Mouse (Mus musculus) thymus, adult 2 months (tissue): ENCODE data around the gene Pigl. TPM values are rescaled to one million over a fixed set of nuclear protein-coding genes. Genes with fewer than 3 reads are reported as not detected.
"Not testable (repeated sequence)": the region's sequence is repeated elsewhere in the genome, so short reads cannot be mapped to it uniquely, and the experiment has no call there.

ENCODE experiments used
- DNase-seq: peaks from one replicate; pipeline ENCODE4 v3.0.0; 2021
- H3K27ac ChIP-seq: fragments of 200-500 bp; 2 replicates; pipeline ENCODE4 v1.5.1; 2012; ENCODE audit warnings: low read length, control low read depth; ENCODE audit not compliant: control insufficient read depth, insufficient read depth
- H3K27me3 ChIP-seq: fragments of 200-500 bp; 2 replicates; pipeline ENCODE4 v1.6.1; 2012; ENCODE audit warnings: mild to moderate bottlenecking, low read length, moderate library complexity, mixed read lengths; ENCODE audit not compliant: control insufficient read depth, insufficient read depth
- H3K36me3 ChIP-seq: fragments of 200-500 bp; 2 replicates; pipeline ENCODE4 v1.6.1; 2012; ENCODE audit warnings: mild to moderate bottlenecking, low read length, moderate library complexity; ENCODE audit not compliant: control insufficient read depth, insufficient read depth
- H3K4me1 ChIP-seq: fragments of 200-500 bp; replicated peaks from 2 replicates; pipeline ENCODE4 v1.6.1; 2012; ENCODE audit warnings: low read length; ENCODE audit not compliant: control insufficient read depth, insufficient read depth
- H3K4me3 ChIP-seq: fragments of 200-500 bp; 2 replicates; pipeline ENCODE4 v1.5.1; 2012; ENCODE audit warnings: mild to moderate bottlenecking, low read length, control low read depth, moderate library complexity; ENCODE audit not compliant: control insufficient read depth, insufficient read depth
- CTCF ChIP-seq: fragments of 200-500 bp; IDR thresholded peaks from 2 replicates; pipeline ENCODE4 v1.5.1; 2012; ENCODE audit warnings: mild to moderate bottlenecking, control low read depth, low read length, moderate library complexity, borderline replicate concordance; ENCODE audit not compliant: control insufficient read depth, poor library complexity, insufficient read depth; ENCODE audit errors: extremely low read depth
- POLR2A ChIP-seq: fragments of 200-500 bp; IDR thresholded peaks from 2 replicates; pipeline ENCODE4 v1.6.1; 2012; ENCODE audit warnings: mild to moderate bottlenecking, low read length, control low read depth, moderate library complexity; ENCODE audit not compliant: control insufficient read depth, poor library complexity, insufficient read depth; ENCODE audit errors: extremely low read depth
- WGBS: fragments of 180-500 bp; shearing (Covaris S2); methylation state at CpG from one replicate; pipeline ENCODE4 v1.1.7; 2018; 5-methylcytosine and 5-hydroxymethylcytosine counted together
- polyA plus RNA-seq: library from polyadenylated mRNA; depleted of rRNA; stranded (reverse); fragments of >200 nt; gene quantifications from 2 replicates; pipeline ENCODE4 v1.2.3, GENCODE M21; 2012

Gene Pigl
- polyA plus RNA-seq, 1 experiment: 8.4 TPM

DNA sequence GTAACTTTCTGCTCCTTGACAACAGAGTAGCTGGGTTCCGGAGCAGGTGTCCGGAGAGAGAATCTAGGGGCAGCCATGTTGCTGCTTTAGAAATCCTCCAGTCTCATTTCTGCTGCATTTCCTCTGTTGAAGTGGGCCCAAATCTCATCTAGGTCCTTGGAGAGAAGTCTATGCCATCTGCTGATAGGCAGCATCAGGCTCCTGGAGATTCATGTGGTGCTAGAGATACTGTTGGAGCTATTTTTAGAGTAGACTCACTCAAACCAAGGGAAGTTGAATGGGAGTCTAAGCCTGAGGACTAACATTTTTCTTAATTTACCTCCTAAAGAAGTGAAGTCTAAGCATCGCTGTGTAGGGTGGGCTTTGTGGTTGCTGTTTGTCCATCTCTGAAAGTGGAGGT, 6.4 kb downstream of the Pigl start:
- Histone ChIP-seq H3K4me3 (no peak overlapping the region), H3K36me3 (no peaks in the 10 kb centered on the region), H3K27me3 (no peaks in the 10 kb centered on the region), H3K4me1 (peaks cover 3% of the 10 kb centered on the region), H3K27ac (no peak overlapping the region)
- 92% methylated on average over 3 of the region's 3 CpGs for WGBS
- no peak for DNase-seq
- TF ChIP-seq POLR2A: no peak
- TF ChIP-seq CTCF: no peak

DNA sequence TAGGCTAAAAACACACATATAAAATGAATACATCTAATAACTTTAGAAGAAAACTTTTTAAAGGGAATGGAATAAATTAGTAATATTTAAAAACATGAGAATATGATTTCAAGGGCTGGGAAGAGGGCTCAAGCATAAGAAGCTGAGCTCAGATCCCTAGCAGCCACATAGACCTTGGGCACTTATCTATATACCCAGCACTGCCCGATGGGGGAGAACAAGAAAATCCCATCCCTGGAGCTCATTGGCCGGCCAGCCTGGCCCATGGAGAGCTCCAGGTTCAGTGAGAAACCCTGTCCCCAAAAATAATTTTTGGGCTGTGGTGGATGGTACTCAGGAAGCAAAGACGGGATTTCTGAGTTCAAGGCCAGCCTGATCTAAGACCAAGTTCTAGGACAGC, 7.6 kb downstream of the Pigl start:
- WGBS: 98% methylated on average over 3 of the region's 3 CpGs
- H3K36me3 ChIP-seq: no peaks in the 10 kb centered on the region
- no peak overlapping the region for H3K4me3 ChIP-seq
- no peak overlapping the region for H3K27ac ChIP-seq
- DNase-seq: no peak
- no peak for TF ChIP-seq POLR2A
- TF ChIP-seq CTCF: no peak
- H3K4me1 ChIP-seq: peaks cover 3% of the 10 kb centered on the region
- H3K27me3 ChIP-seq: no peaks in the 10 kb centered on the region

DNA sequence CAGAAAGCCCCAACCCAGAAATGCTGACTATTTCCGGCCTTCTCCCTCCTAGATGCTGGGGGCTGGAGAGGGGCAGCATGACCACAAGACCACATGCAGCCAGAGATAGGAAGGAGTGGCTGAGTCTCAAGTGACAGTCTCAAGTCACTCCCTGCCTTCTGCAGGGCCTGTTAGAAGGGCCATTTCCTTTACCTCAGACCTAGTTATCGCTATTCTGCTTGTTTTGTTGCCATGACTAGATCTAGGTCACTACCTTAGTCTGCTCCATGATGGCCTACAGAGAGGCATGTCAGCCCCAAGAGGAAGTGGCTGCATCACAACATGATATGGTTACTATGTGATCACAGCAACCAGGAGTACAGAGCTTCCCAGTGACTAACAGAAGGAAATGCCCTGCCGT, 8.3 kb downstream of the Pigl start:
- Histone ChIP-seq H3K36me3 (no peaks in the 10 kb centered on the region), H3K27me3 (no peaks in the 10 kb centered on the region), H3K4me1 (peaks cover 3% of the 10 kb centered on the region), H3K27ac (peak overlapping the region; percentile 51), H3K4me3 (no peak overlapping the region)
- TF ChIP-seq POLR2A (no peak), CTCF (no peak)
- 41% methylated on average over 3 of the region's 3 CpGs for WGBS
- no peak for DNase-seq

- not testable (repeated sequence) for H3K4me3 ChIP-seq, H3K36me3 ChIP-seq, H3K4me1 ChIP-seq, H3K27ac ChIP-seq, DNase-seq, H3K27me3 ChIP-seq
Measured at GRCm38 (mm10) chr11:62467289-62467688, 9.0 kb downstream of the Pigl start.

DNA sequence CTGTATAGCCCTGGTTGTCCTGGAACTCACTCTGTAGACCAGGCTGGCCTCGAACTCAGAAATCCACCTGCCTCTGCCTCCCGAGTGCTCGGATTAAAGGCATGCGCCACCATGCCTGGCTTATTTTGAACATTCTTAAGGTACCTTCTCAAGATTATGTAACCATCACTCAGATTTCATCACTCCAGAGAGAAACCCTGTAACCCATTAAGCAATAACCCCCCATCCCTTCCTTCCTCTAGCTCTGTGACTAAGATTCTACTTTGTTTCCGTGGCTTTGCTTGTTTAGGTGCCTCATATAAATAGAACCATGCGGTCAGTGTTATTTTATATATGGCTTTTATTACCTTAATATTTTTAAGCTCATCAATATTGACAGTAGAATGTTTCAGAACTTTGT, 12.2 kb downstream of the Pigl start:
- Histone ChIP-seq H3K4me3 (no peak overlapping the region), H3K36me3 (no peaks in the 10 kb centered on the region), H3K27ac (no peak overlapping the region), H3K27me3 (no peaks in the 10 kb centered on the region), H3K4me1 (peaks cover 3% of the 10 kb centered on the region)
- WGBS: 94% methylated on average over 6 of the region's 6 CpGs
- no peak for DNase-seq
- TF ChIP-seq POLR2A: no peak
- no peak for TF ChIP-seq CTCF

- over 99% methylated on average over 5 of the region's 5 CpGs for WGBS
- no peaks in the 10 kb centered on the region for H3K27me3 ChIP-seq
- H3K36me3 ChIP-seq: no peaks in the 10 kb centered on the region
- no peak overlapping the region for H3K27ac ChIP-seq
- no peak for TF ChIP-seq POLR2A
- TF ChIP-seq CTCF: no peak
- H3K4me1 ChIP-seq: no peaks in the 10 kb centered on the region
- no peak for DNase-seq
- no peak overlapping the region for H3K4me3 ChIP-seq
Measured at GRCm38 (mm10) chr11:62473516-62473915, 15.3 kb downstream of the Pigl start.

DNA sequence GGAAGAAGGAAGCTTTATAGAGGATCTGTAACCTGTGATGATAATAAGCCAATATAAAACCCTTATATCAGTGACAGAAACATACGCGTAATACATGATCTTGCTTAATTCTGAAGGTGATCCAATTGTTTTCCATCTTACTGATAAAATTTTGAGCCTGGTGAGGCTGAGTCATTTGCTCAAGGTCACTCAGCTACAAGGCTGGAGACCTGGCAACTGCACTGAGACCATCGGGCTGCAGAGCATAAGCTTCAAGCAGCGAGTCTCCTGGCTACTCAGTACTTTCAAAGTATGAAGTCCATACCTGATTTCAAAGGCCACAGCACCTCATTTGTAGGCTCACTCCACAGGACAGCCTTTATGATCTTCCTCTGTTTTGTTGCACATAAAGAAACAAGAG, 17.9 kb downstream of the Pigl start:
- H3K4me1 ChIP-seq: 0 out of 2 replicates have a peak, but pooled peaks cover 2% of the 10 kb centered on the region
- no peak for TF ChIP-seq CTCF
- no peak for TF ChIP-seq POLR2A
- no peak overlapping the region for H3K4me3 ChIP-seq
- no peak for DNase-seq
- H3K27ac ChIP-seq: no peak overlapping the region
- no peaks in the 10 kb centered on the region for H3K36me3 ChIP-seq
- H3K27me3 ChIP-seq: no peaks in the 10 kb centered on the region
- WGBS: 99% methylated on average over 4 of the region's 4 CpGs
